Mouse (Mus musculus) brain, embryonic 18.5 days (tissue): Measurements from ENCODE around the gene Unc45b.
"Not testable (repeated sequence)": the region's sequence is repeated elsewhere in the genome, so short reads cannot be mapped to it uniquely, and the experiment has no call there.

ENCODE experiments used
- DNase-seq: peaks from one replicate; pipeline ENCODE4 v3.0.0-alpha.2; 2012; ENCODE audit warnings: low read depth, low spot score

Gene Unc45b

GRCm38 (mm10) chr11:82947457-82947856 is 37.1 kb downstream of the Unc45b start:
- DNase-seq = no peak

DNA sequence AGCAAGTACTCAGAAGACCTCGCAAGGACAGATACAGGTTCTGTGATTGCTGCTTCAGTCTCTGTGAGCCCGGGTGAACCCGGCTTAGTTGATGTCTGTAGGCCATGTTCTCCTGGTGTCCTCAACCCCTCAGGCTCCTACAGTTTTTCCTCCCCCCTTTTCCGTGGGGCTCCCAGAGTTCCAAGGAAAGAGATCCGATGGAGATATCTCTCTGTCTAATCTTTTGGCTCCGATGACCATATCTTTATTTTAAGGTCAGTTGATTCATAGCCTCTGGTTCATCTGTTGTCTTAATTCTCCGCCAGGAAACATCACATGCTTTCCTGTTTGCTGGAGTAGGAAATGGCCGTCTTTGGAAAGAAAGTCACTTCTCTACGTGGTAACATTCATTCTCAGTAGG is 38.7 kb downstream of the Unc45b start:
- DNase-seq = no peak

DNA sequence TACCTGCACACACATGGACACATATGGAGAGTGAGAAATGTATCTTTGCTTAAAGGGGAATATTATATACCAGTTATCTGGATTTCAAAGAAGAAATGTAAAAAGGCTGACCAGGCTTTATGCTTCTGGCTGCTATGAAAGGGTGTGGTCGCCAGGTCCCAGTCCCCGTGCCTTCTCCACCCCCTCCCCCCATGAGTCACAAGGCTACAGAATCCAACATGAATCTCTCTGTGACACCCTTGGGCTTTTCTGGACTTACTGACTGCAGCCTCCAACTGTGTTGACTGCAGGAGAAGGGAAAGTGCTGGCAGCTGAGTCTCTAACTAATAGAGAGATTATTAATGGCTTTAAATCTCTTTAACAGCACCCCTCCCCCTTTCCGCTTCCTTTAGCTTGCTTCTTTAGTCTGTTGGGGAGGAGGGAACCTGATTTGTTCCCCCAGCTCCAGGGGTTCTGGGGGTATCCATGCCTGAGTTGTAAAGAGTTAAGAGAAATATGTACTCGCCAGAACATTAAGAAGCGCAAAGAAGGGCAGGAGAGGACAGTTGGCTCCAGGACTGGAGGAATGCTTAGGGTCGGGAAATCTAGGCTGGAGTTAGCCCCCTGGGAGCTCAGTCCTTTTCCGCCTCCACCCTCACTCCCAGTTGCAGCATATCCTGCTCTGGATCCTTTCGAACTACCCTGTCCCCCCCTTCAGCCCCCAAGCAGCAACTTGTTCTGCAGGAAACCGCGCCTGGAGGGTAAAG is 40.6 kb downstream of the Unc45b start, which contains the start of gene Slfn5:
TSS of gene Slfn5 (plus strand) at position 614 of the 746 bp plus-strand sequence.
- DNase-seq = no peak

DNA sequence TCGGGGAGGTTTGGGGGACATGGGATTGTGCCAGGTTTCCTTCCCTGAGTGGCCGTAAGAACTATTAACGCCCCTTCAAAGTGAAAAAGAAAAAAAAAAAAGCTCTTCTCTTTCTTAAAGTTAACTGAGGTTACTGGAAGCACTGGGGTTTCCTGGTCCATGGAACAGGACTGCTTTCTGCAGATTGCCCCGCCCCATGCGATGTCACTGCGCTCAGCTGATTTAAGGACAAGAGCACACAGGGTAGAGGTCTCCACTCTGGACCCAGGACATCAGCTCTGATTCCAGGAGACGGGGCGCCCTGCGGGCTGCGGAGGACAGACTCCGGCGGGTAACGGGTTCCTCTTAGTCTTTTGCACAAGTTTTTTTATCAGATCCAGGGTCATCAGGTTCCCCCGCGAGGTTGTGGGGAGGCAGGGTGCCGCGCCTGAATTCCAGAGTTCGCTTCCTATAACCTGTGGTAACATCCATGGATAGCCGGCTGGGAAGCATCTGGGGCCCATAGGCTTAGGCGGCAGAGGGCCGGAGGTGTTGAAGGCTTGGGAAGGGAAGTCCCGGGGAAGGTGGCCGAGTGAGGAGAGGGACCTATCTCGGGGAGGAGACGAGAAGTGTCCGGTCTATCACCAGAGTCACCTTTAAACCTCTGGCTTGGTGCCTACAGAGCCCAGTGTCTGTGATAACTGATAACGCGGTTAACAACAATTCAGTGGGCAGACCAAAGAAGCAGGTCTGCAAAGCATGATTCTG is 41.7 kb downstream of the Unc45b start:
- no peak for DNase-seq

- DNase-seq = no peak
Measured at GRCm38 (mm10) chr11:82952612-82953542, 42.5 kb downstream of the Unc45b start.

DNA sequence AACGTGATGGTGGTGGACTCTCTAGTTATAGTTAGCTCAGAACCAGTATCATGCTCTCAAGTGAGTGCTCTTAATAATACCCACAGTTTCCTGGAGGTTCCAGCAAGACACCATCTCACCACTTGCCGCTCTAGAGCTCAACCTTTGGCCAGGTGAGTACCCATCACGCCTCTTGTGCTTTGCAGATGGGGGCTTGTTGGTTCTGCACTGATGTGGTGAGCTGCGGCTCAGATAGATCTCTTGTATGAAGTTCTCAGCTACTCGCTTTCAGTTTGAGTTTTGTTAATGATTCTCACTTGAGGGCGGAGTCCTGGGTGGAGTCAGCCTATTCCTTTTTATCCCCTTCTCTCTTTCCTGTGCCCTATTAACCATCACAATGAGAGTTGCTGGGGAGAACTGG is 44.3 kb downstream of the Unc45b start:
- DNase-seq = no peak

DNA sequence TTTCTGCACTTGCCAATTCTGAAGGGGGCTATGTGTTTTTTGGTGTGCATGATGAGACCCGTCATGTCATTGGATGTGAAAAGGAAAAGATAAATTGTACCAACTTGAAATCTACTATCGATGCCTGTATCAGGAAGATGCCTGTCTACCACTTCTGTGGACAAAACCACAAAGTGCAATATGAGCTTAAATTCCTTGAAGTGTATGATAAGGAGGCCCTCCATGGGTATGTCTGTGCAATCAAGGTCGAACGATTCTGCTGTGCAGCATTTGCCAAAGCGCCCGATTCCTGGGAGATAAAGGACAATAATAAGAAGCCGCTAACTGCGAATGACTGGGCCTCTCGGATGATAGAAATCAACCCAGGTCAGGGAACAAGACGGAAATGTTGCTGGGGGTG is 46.6 kb downstream of the Unc45b start:
- no peak for DNase-seq

GRCm38 (mm10) chr11:82959613-82960012 is 49.3 kb downstream of the Unc45b start:
- no peak for DNase-seq

- DNase-seq = no peak
Measured at GRCm38 (mm10) chr11:82961743-82962142, 51.4 kb downstream of the Unc45b start.

- DNase-seq = no peak
Measured at GRCm38 (mm10) chr11:82962215-82962614, 51.9 kb downstream of the Unc45b start.

DNA sequence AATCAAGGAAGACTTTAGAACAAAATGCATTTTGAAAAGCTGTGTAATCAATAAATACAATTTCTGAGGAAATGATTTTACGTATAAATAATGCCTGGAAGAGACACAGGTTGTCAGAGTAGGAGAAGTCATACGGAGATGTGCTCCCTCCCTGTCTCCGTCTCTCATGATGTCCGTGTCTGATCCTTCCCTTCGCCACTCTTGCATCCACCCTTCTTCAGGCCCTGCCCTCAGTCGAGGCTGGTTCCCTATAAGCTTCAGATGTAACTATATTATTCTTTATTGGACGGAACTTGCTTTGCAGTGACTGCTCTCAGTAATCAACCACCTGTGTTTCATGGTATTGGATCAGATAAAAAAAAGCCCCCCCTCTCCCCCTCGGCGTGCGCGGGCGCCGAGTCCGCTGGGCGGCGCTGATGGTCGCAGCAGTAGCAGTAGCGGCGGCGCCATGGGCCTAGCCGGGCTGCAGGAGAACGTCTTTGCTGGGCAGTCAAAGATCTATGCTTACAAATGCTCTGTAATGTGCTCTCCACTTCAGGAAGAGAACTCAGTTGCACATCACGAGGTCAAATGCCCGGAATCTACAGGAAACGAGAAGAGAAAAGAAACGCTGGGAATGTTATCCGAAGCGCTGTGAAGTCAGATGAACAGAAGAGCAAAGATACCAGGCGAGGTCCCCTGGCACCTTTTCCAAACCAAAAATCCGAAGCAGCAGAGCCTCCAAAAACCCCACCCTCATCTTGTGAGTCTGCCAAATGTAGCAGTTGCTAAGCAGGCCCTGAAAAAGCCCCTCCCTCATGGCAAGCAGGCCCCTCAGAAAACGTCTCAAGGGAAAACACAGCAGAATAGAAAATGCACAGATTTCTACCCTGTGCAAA is 60.6 kb downstream of the Unc45b start:
- peak; percentile 50 for DNase-seq

- no peak for DNase-seq
Measured at GRCm38 (mm10) chr11:82971590-82971974, 61.2 kb downstream of the Unc45b start.

DNA sequence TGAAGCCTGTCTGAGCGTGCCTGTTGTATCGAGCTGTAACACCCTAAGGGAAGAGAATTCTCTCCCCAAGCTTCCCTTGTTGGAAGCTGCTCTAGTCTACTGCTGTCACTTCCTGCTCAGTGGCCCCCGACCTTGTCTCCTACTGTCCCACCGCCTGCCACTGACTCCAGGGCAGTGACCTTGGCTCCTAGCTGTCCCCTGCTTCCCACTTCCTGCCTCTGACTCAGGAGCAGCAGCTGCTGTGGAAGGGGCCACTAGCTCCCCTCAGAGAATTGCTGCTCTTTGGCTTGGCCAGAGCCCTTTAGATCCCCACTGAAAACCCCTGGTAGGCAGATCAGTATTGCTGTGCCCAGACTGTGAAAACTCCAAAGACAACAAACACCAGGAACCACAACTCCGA is 63.6 kb downstream of the Unc45b start:
- DNase-seq = no peak

- DNase-seq = not testable (repeated sequence)
Measured at GRCm38 (mm10) chr11:82982409-82982808, 72.1 kb downstream of the Unc45b start.

GRCm38 (mm10) chr11:82983193-82983592 is 72.8 kb downstream of the Unc45b start:
- no peak for DNase-seq

- DNase-seq = no peak
Measured at GRCm38 (mm10) chr11:82987621-82988020, 77.3 kb downstream of the Unc45b start.

- DNase-seq = no peak
Measured at GRCm38 (mm10) chr11:82989357-82989756, 79.0 kb downstream of the Unc45b start.

DNA sequence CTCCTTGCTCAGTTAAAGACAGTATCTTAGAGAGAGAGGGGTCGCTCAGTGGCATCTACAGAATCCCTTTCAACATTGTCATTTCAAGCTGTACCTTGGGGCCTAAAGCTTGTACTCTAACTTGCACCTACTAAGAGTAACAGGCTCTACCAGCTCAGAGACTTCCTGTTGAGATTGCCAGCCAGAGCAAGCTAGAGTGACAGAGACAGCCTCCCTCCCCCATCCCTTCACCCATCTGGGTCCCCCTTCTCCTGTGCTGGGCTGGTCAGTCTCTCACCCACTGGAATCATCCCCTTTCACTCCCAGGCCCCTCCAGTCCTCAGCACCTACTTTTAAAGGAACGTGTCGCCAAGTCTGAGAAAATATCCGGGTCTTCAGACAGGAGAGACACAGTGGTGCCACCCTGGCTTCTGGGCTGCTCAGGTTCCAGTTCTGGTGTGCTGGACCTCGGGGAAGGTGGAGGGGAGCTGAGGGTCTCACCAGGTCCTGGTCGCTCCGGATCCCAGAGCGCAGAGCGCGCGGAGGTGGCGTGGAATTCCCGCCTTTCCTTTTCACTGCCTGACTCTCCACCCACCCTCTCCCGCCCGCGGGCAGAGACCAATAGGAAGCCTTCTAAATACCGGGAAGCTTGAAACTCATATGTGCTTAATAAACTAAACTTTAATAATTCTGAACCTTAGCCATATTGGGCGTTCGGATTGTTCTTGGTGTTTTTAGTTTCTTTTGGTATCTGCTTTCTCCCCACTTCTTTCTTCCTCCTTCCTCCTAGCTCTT is 80.4 kb downstream of the Unc45b start:
- not testable (repeated sequence) for DNase-seq

DNA sequence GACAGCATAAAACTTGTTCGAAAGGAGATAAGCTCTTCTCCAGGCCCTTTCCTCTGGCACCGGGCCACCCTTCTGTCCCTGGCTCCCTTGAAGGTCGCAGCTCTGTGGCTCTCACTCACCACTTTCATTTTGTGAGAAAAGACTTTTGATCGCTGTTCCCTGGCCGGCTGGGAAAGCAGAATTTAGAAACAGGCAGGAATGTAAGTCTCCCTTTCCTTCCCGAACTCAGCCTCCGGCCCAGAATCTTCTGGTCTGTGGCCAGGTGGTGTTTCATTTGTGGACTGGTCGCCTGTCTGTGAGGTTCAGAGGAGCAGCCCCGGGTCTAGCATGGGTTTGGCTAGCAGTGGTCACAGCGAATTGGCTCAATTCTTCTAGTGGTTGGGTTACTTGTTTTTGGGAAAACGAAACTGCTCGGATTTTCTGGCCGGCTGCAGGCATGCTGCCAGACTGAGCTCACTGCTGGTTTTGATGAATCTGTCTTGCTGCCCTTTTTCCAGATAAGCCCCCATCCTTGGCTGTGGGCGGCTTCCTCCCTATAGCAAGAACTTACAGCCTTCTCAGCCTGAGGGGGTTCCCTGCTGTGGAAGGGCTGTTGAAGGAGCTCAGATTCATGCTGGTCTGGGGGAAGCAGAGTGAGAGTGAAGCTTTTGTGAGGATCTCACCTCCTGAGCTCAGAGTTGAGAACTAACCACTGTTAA is 81.3 kb downstream of the Unc45b start, which contains the start of gene Slfn9:
TSS of gene Slfn9 (minus strand) at position 362 of the 698 bp plus-strand sequence.
- no peak for DNase-seq
